ENCODE assay signal across 8 mouse cellular contexts in the genomic region with DNA sequence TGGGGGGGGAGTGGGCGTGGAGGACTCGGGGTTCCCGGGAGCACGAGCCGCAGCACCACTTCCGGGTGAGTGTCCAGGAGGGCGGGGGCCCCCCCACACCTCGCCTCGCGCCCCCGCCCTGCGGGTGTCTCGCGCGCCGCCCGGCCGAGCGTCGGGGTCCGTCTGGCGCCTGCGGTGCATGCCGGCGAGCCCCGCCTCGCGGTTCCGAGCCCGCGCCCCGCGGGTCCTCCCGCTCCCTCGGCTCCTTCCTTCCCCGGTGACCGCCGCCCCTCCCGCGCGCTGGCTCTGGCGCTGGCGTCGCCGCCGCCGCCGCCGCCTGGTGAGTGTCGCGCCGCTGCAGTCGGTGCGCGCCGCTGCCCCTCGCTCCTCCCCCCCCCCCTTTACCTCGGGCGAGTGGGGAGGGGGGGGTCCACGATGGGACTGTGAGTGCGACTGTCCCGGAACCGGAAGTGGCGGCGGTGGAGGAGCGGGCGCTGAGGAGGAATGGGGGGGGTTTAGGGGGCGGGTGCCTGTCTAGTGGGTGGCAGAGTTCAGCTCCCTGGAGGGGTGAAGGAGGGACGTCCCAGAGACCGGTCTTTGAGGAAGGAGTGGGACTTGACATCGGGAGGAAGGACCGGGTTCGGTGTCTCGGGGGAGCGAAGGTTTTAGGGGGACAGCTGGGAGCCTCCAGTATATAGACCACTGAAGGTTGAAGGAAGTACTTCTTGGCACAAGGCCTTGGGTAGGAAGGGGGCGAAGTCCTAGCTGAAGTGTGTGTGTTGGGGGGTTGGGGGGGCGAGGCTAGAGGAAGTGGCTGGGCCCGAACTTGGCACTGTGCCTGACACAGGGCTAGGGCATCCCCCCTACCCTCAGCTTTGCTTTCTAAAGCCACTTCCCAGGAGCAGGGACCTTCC. TPM values are rescaled to one million over a fixed set of nuclear protein-coding genes. Genes with fewer than 3 reads are reported as not detected.
DNase-seq lines count a peak whose midpoint lies in the region; ATAC-seq and TF ChIP-seq lines count a peak whose summit lies in the region.

No protein-coding gene starts in this region.

- peak overlapping the region; percentile 74 for H3K4me2 ChIP-seq in intestine, postnatal 0 days (replicated peaks; ENCODE audit: low read depth)
- H3K4me2 ChIP-seq in limb, embryonic 15.5 days: peak overlapping the region; percentile 76
- peak overlapping the region; percentile 61 for H3K4me2 ChIP-seq in midbrain, embryonic 16.5 days (ENCODE audit: low read length)

- peak overlapping the region; percentile 99 for H3K9ac ChIP-seq in intestine, postnatal 0 days (ENCODE audit: low read depth, low read length)
- H3K9ac ChIP-seq in limb, embryonic 15.5 days: peak overlapping the region; percentile 89
- peak overlapping the region; percentile 92 for H3K9ac ChIP-seq in midbrain, embryonic 16.5 days (ENCODE audit: low read depth, low read length)

- peaks cover 5% of the 10 kb centered on the region; the same call in 1 of the 2 replicates for H3K4me1 ChIP-seq in intestine, postnatal 0 days (replicated peaks; ENCODE audit: control insufficient read depth, insufficient read depth, low read length)
- H3K4me1 ChIP-seq in limb, embryonic 15.5 days: peaks cover 21% of the 10 kb centered on the region
- peaks cover 34% of the 10 kb centered on the region for H3K4me1 ChIP-seq in midbrain, embryonic 16.5 days (ENCODE audit: control insufficient read depth, insufficient read depth, low read length)
- H3K4me1 ChIP-seq in spleen, adult 2 months (ENCODE audit: control insufficient read depth, insufficient read depth, insufficient read length): no peaks in the 10 kb centered on the region; the same call in 1 of the 2 replicates

- DNase-seq in 3134 (ENCODE audit: extremely low read depth, insufficient read length, low spot score): peak; percentile 80
- peak; percentile 70 for DNase-seq in adrenal gland, adult 8-10 months
- peak; percentile 68 for DNase-seq in embryo, embryonic 11.5 days (ENCODE audit: low read depth, low spot score)
- DNase-seq in spleen, adult 2 months (ENCODE audit: low read depth in 1 of 2, low spot score in 2 of 2): peak; percentile 66 to 75

- 2% methylated on average over 59 of the region's 78 CpGs for WGBS in intestine, postnatal 0 days
- WGBS in limb, embryonic 15.5 days: under 1% methylated on average over 40 of the region's 78 CpGs
- WGBS in midbrain, embryonic 16.5 days: 2% methylated on average over 40 of the region's 78 CpGs
- 2% methylated on average over 71 of the region's 78 CpGs for WGBS in spleen, adult 2 months

- peak; percentile 73 for ATAC-seq in granulocyte monocyte progenitor cell, adult 5-6 weeks (replicated peaks; ENCODE audit: poor library complexity, severe bottlenecking)
- ATAC-seq in intestine, postnatal 0 days: peak; percentile 83
- ATAC-seq in limb, embryonic 15.5 days (ENCODE audit: insufficient number of reproducible peaks, low FRiP score, low TSS enrichment, low read depth): peak; percentile 84
- peak; percentile 88 for ATAC-seq in midbrain, embryonic 16.5 days

- H3K4me3 ChIP-seq in intestine, postnatal 0 days (ENCODE audit: low read depth, low read length): peak overlapping the region; percentile 84
- H3K4me3 ChIP-seq in limb, embryonic 15.5 days: peak overlapping the region; percentile 81
- peak overlapping the region; percentile 78 for H3K4me3 ChIP-seq in midbrain, embryonic 16.5 days (ENCODE audit: low read depth, low read length)
- H3K4me3 ChIP-seq in spleen, adult 2 months (ENCODE audit: extremely low read depth, insufficient read depth, insufficient read length): peak overlapping the region; percentile 82

- peak overlapping the region; percentile 99 for H3K27ac ChIP-seq in intestine, postnatal 0 days (ENCODE audit: low read depth, low read length)
- H3K27ac ChIP-seq in limb, embryonic 15.5 days: peak overlapping the region; percentile 99
- peak overlapping the region; percentile 99 for H3K27ac ChIP-seq in midbrain, embryonic 16.5 days (ENCODE audit: low read length)
- H3K27ac ChIP-seq in spleen, adult 2 months (ENCODE audit: insufficient read depth, low read length): peak overlapping the region; percentile 99

- no peak for TF ChIP-seq POLR2A in spleen, adult 2 months (IDR thresholded peaks at IDR 0.05; ENCODE audit: low read depth, low read length)

- H3K27me3 ChIP-seq in intestine, postnatal 0 days (replicated peaks; ENCODE audit: control insufficient read depth, insufficient read depth, low read length): no peaks in the 10 kb centered on the region
- H3K27me3 ChIP-seq in limb, embryonic 15.5 days: no peaks in the 10 kb centered on the region
- H3K27me3 ChIP-seq in midbrain, embryonic 16.5 days (ENCODE audit: control insufficient read depth, insufficient read depth, low read depth, low read length): no peaks in the 10 kb centered on the region
- H3K27me3 ChIP-seq in spleen, adult 2 months (ENCODE audit: control insufficient read depth, insufficient read depth, low read length): no peaks in the 10 kb centered on the region

- no peaks in the 10 kb centered on the region for H3K9me3 ChIP-seq in intestine, postnatal 0 days (ENCODE audit: control insufficient read depth)
- H3K9me3 ChIP-seq in limb, embryonic 15.5 days: no peaks in the 10 kb centered on the region
- H3K9me3 ChIP-seq in midbrain, embryonic 16.5 days (replicated peaks; ENCODE audit: control insufficient read depth, low read length, poor library complexity, severe bottlenecking): no peaks in the 10 kb centered on the region

- no peak for TF ChIP-seq CTCF in intestine, postnatal 0 days (IDR thresholded peaks at IDR 0.05; ENCODE audit: low read depth)
- TF ChIP-seq CTCF in spleen, adult 2 months (IDR thresholded peaks at IDR 0.05; ENCODE audit: extremely low read depth, insufficient read depth, insufficient read length, insufficient replicate concordance): no peak

- peaks cover 25% of the 10 kb centered on the region for H3K36me3 ChIP-seq in intestine, postnatal 0 days (ENCODE audit: control insufficient read depth, insufficient read depth)
- H3K36me3 ChIP-seq in limb, embryonic 15.5 days: peaks cover 26% of the 10 kb centered on the region
- 0 out of 2 replicates have a peak, but pooled peaks cover 7% of the 10 kb centered on the region for H3K36me3 ChIP-seq in midbrain, embryonic 16.5 days (ENCODE audit: control insufficient read depth, insufficient read depth, low read length)
- peaks cover 12% of the 10 kb centered on the region; the same call in 1 of the 2 replicates for H3K36me3 ChIP-seq in spleen, adult 2 months (ENCODE audit: control insufficient read depth, insufficient read depth, low read length)

RNA-seq across cellular contexts. Expression of gene Zfp384, which starts 0.5 kb away (rescaled TPM):
- total RNA-seq in adrenal gland, adult 8-10 months (2022): 10 to 100 TPM; 46.9 to 87.0 (median 56.5) TPM
- 75.9 and 87.6 TPM in 2 replicates for total RNA-seq in granulocyte monocyte progenitor cell, adult 5-6 weeks (2014; fragmentation: Nextera tagmentation)
- 24.3 and 31.9 TPM in 2 replicates for total RNA-seq in granulocyte monocyte progenitor cell, adult 5-6 weeks (2017)
- 8.2 TPM in 2 replicates for polyA plus RNA-seq in intestine, postnatal 0 days (2015; fragmentation: Nextera tagmentation; extraction: Ambion mirVana)
- polyA plus RNA-seq in limb, embryonic 15.5 days (2015; fragmentation: Nextera tagmentation; extraction: Ambion mirVana): 16.9 and 17.9 TPM in 2 replicates
- 11.2 and 14.2 TPM in 2 replicates for polyA plus RNA-seq in midbrain, embryonic 16.5 days (2015; fragmentation: Nextera tagmentation; extraction: Ambion mirVana)
- polyA plus RNA-seq in spleen, adult 2 months (2012; rRNA removed): 52.2 and 54.3 TPM in 2 replicates

RNA-seq across cellular contexts. Expression of gene Pianp, which starts 12.9 kb away (rescaled TPM):
- 1 to 10 TPM in 3 of 4 experiments, under 1 TPM in 1; 0.81 to 3.8 (median 1.9) TPM for total RNA-seq in adrenal gland, adult 8-10 months (2022)
- total RNA-seq in granulocyte monocyte progenitor cell, adult 5-6 weeks (2014; fragmentation: Nextera tagmentation): not detected in 2 replicates
- total RNA-seq in granulocyte monocyte progenitor cell, adult 5-6 weeks (2017): not detected in 2 replicates
- polyA plus RNA-seq in intestine, postnatal 0 days (2015; fragmentation: Nextera tagmentation; extraction: Ambion mirVana): 1.8 and 2.1 TPM in 2 replicates
- 20.8 and 21.3 TPM in 2 replicates for polyA plus RNA-seq in limb, embryonic 15.5 days (2015; fragmentation: Nextera tagmentation; extraction: Ambion mirVana)
- 69.1 and 87.1 TPM in 2 replicates for polyA plus RNA-seq in midbrain, embryonic 16.5 days (2015; fragmentation: Nextera tagmentation; extraction: Ambion mirVana)
- polyA plus RNA-seq in spleen, adult 2 months (2012; rRNA removed): 3.4 and 5.4 TPM in 2 replicates

RNA-seq across cellular contexts. Expression of gene Ing4, which starts 30.1 kb away (rescaled TPM):
- total RNA-seq in adrenal gland, adult 8-10 months (2022): 10 to 100 TPM; 62.7 to 74.3 (median 72.6) TPM
- 49.2 and 55.8 TPM in 2 replicates for total RNA-seq in granulocyte monocyte progenitor cell, adult 5-6 weeks (2014; fragmentation: Nextera tagmentation)
- 34.7 and 40.2 TPM in 2 replicates for total RNA-seq in granulocyte monocyte progenitor cell, adult 5-6 weeks (2017)
- 65.4 and 70.1 TPM in 2 replicates for polyA plus RNA-seq in intestine, postnatal 0 days (2015; fragmentation: Nextera tagmentation; extraction: Ambion mirVana)
- 141 and 146 TPM in 2 replicates for polyA plus RNA-seq in limb, embryonic 15.5 days (2015; fragmentation: Nextera tagmentation; extraction: Ambion mirVana)
- 141 and 155 TPM in 2 replicates for polyA plus RNA-seq in midbrain, embryonic 16.5 days (2015; fragmentation: Nextera tagmentation; extraction: Ambion mirVana)
- 31.8 and 36.2 TPM in 2 replicates for polyA plus RNA-seq in spleen, adult 2 months (2012; rRNA removed)

RNA-seq across cellular contexts. Expression of gene Acrbp, which starts 40.1 kb away (rescaled TPM):
- 10 to 100 TPM in 1 of 4 experiments, 1 to 10 TPM in 3; 6.9 to 12.1 (median 9.1) TPM for total RNA-seq in adrenal gland, adult 8-10 months (2022)
- total RNA-seq in granulocyte monocyte progenitor cell, adult 5-6 weeks (2014; fragmentation: Nextera tagmentation): 10.6 and 17.5 TPM in 2 replicates
- total RNA-seq in granulocyte monocyte progenitor cell, adult 5-6 weeks (2017): 1.3 and 3.9 TPM in 2 replicates
- polyA plus RNA-seq in intestine, postnatal 0 days (2015; fragmentation: Nextera tagmentation; extraction: Ambion mirVana): 3.1 and 4.1 TPM in 2 replicates
- polyA plus RNA-seq in limb, embryonic 15.5 days (2015; fragmentation: Nextera tagmentation; extraction: Ambion mirVana): 9.9 and 12.4 TPM in 2 replicates
- polyA plus RNA-seq in midbrain, embryonic 16.5 days (2015; fragmentation: Nextera tagmentation; extraction: Ambion mirVana): 18.0 and 18.3 TPM in 2 replicates
- 34.4 and 35.8 TPM in 2 replicates for polyA plus RNA-seq in spleen, adult 2 months (2012; rRNA removed)

RNA-seq across cellular contexts. Expression of gene Cops7a, which starts 44.1 kb away (rescaled TPM):
- total RNA-seq in adrenal gland, adult 8-10 months (2022): 100 to 1,000 TPM; 130 to 160 (median 147) TPM
- total RNA-seq in granulocyte monocyte progenitor cell, adult 5-6 weeks (2014; fragmentation: Nextera tagmentation): 96.6 and 112 TPM in 2 replicates
- total RNA-seq in granulocyte monocyte progenitor cell, adult 5-6 weeks (2017): 48.8 and 52.0 TPM in 2 replicates
- 105 and 110 TPM in 2 replicates for polyA plus RNA-seq in intestine, postnatal 0 days (2015; fragmentation: Nextera tagmentation; extraction: Ambion mirVana)
- polyA plus RNA-seq in limb, embryonic 15.5 days (2015; fragmentation: Nextera tagmentation; extraction: Ambion mirVana): 146 and 160 TPM in 2 replicates
- polyA plus RNA-seq in midbrain, embryonic 16.5 days (2015; fragmentation: Nextera tagmentation; extraction: Ambion mirVana): 87.6 and 94.0 TPM in 2 replicates
- polyA plus RNA-seq in spleen, adult 2 months (2012; rRNA removed): 106 and 116 TPM in 2 replicates

Comparison
In these comparisons a context has a peak if more than half of its experiments do, and no peak if none do; other contexts are left out.
1. Peak in every context shown above with its lines: DNase-seq, ATAC-seq, H3K4me3 ChIP-seq and H3K27ac ChIP-seq.